Mouse (Mus musculus) midbrain, embryonic 11.5 days (tissue): Measurements from ENCODE around the gene Mroh9. TPM values are rescaled to one million over a fixed set of nuclear protein-coding genes. Genes with fewer than 3 reads are reported as not detected.
A peak's percentile ranks its signal among the peaks of the same experiment; 100 is the strongest.

ENCODE experiments used
- ATAC-seq: fragments of 200-750 bp; cut with Nextera tagmentation; 2 replicates; pipeline ENCODE4 v1.8.0; 2017; ENCODE audit warnings: moderate TSS enrichment, moderate library complexity; ENCODE audit not compliant: low FRiP score
- DNase-seq: peaks from one replicate; pipeline ENCODE4 v3.0.0; 2015; ENCODE audit warnings: low spot score; ENCODE audit errors: missing footprints
- H3K27ac ChIP-seq: fragments of 300-500 bp; sonication (generic); 2 replicates; pipeline ENCODE4 v1.5.1; 2014; ENCODE audit warnings: low read depth, low read length
- H3K27me3 ChIP-seq: fragments of 300-500 bp; sonication (generic); 2 replicates; pipeline ENCODE4 v1.6.1; 2014; ENCODE audit warnings: mild to moderate bottlenecking, low read length, moderate library complexity, mixed read lengths; ENCODE audit not compliant: control insufficient read depth, insufficient read depth
- H3K36me3 ChIP-seq: fragments of 300-500 bp; sonication (generic); 2 replicates; pipeline ENCODE4 v1.6.1; 2014; ENCODE audit warnings: mild to moderate bottlenecking, low read length, moderate library complexity, mixed read lengths; ENCODE audit not compliant: control insufficient read depth, insufficient read depth
- H3K4me1 ChIP-seq: fragments of 300-500 bp; sonication (generic); 2 replicates; pipeline ENCODE4 v1.6.1; 2014; ENCODE audit warnings: low read length; ENCODE audit not compliant: control insufficient read depth, insufficient read depth
- H3K4me2 ChIP-seq: fragments of 300-500 bp; sonication (generic); 2 replicates; pipeline ENCODE4 v1.6.1; 2014; ENCODE audit warnings: mild to moderate bottlenecking, moderate library complexity
- H3K4me3 ChIP-seq: fragments of 300-500 bp; sonication (generic); 2 replicates; pipeline ENCODE4 v1.5.1; 2014; ENCODE audit warnings: low read depth, low read length
- H3K9ac ChIP-seq: fragments of 300-500 bp; sonication (generic); 2 replicates; pipeline ENCODE4 v1.6.1; 2014; ENCODE audit warnings: low read length
- H3K9me3 ChIP-seq: fragments of 300-500 bp; sonication (generic); 2 replicates; pipeline ENCODE4 v1.6.1; 2016; ENCODE audit warnings: low read length; ENCODE audit not compliant: control insufficient read depth
- WGBS: fragments of 180-500 bp; shearing (Covaris S2); extraction: QIAGEN DNeasy Blood & Tissue Kit; methylation state at CpG from one replicate; pipeline ENCODE4 v1.1.7; 2014; 5-methylcytosine and 5-hydroxymethylcytosine counted together
- polyA plus RNA-seq: library from polyadenylated mRNA; unstranded; fragments of >200 nt; fragmentation: Nextera tagmentation; extraction: Ambion mirVana; gene quantifications from 2 replicates; pipeline ENCODE4 v1.2.1, GENCODE M21; 2014

Mroh9 gene
- polyA plus RNA-seq, 1 experiment from 2014 or later: not detected

DNA sequence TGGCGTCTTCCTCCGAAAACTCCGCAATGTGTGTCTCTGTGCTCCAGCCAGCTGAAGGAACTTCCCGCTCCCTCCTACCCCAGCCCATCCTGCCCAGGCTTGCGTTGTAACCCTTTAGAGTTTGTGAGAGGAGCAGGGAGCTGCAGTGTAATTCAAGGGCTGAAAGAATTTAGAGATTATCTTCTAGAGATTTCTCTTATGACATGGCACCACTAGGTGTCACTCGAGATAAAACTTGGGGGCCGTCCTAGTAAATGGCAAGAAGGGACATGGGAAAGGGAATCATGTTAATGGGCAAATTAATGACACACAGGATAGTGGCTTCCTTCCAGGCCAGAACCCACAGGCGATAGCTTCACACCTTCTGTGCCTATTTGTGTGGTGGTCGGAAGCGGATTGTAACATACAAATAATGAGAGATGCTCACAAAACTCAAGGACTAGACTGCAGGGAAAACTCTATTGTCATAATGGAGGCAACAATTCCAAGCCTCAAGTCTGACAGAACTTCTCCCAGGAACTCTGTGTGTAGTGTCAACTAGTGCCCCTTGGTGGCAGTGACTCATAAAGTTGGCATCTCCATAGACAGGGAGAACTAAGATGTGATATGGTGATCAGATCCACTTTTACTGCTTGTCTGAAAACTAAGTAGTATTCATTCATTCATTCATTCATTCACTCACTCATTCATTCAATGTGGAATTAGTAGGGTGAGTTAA is 6.1 kb upstream of the Mroh9 start:
- Histone ChIP-seq H3K4me1 (no peaks in the 10 kb centered on the region), H3K4me3 (no peak overlapping the region), H3K36me3 (no peaks in the 10 kb centered on the region), H3K27ac (no peak overlapping the region), H3K27me3 (no peaks in the 10 kb centered on the region), H3K9ac (no peak overlapping the region), H3K9me3 (no peaks in the 10 kb centered on the region), H3K4me2 (no peak overlapping the region)
- 55% methylated on average over 10 of the region's 10 CpGs for WGBS
- DNase-seq: peak; percentile 85
- peak; percentile 42; the same call in 1 of the 2 replicates for ATAC-seq

DNA sequence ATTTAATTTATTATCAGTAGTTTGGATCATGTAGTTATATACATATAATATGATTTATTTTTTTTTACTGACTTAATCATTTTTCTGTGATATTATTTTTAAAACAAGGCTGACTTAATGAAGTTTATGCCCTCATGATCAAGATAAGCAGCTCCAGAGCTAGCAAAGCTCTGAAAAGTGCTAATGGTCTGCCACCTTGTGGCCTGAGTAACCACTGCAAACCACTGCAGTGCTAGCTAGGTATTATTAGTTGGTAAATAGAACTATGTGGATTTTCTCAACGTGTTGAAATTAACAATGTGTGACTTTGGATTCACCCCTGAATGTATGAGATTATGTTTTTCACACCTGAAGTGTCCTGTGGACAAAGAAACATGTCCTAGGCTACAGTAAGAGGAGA is 15.0 kb downstream of the Mroh9 start:
- ATAC-seq (peak; percentile 83), DNase-seq (no peak)
- H3K4me3 ChIP-seq: no peak overlapping the region
- H3K9me3 ChIP-seq: no peaks in the 10 kb centered on the region
- H3K9ac ChIP-seq: no peak overlapping the region
- H3K4me2 ChIP-seq: no peak overlapping the region
- H3K27me3 ChIP-seq: no peaks in the 10 kb centered on the region
- no peak overlapping the region for H3K27ac ChIP-seq
- no peaks in the 10 kb centered on the region for H3K4me1 ChIP-seq
- no peaks in the 10 kb centered on the region for H3K36me3 ChIP-seq
- WGBS: 5% methylated on average over 1 of the region's 1 CpGs

DNA sequence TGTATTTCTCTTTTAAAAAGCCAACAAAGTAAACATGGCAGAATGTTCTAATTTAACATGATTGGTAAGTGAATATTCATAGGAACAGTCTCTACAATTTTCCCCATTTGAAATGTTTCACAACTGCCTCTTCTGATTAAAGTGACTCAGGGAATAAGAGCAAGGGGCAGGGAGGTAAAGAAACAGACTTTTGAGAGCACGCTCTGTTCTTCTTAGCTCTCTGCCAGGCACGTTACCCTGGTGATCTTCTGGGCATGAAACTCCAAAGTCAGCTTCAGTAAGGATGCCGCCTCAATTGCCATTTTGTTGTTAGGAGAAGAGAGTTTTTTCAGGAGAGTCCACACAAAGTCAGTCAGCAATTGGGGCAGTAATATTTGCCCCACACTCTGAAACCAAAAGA is 25.1 kb downstream of the Mroh9 start:
- Histone ChIP-seq H3K4me3 (no peak overlapping the region), H3K9me3 (no peaks in the 10 kb centered on the region), H3K27me3 (no peaks in the 10 kb centered on the region), H3K9ac (no peak overlapping the region), H3K4me2 (no peak overlapping the region), H3K4me1 (no peaks in the 10 kb centered on the region), H3K27ac (no peak overlapping the region), H3K36me3 (no peaks in the 10 kb centered on the region)
- ATAC-seq (no peak), DNase-seq (no peak)
- 80% methylated on average over 3 of the region's 3 CpGs for WGBS

GRCm38 (mm10) chr1:163057363-163057762 is 28.1 kb downstream of the Mroh9 start:
- WGBS: 39% methylated on average over 2 of the region's 2 CpGs
- Histone ChIP-seq H3K4me1 (no peaks in the 10 kb centered on the region), H3K27me3 (no peaks in the 10 kb centered on the region), H3K9me3 (no peaks in the 10 kb centered on the region), H3K4me3 (no peak overlapping the region), H3K4me2 (no peak overlapping the region), H3K36me3 (no peaks in the 10 kb centered on the region), H3K9ac (no peak overlapping the region), H3K27ac (no peak overlapping the region)
- no peak for ATAC-seq
- DNase-seq: no peak

GRCm38 (mm10) chr1:163055629-163056028 is 29.8 kb downstream of the Mroh9 start:
- no peak overlapping the region for H3K27ac ChIP-seq
- H3K9ac ChIP-seq: no peak overlapping the region
- DNase-seq: no peak
- H3K36me3 ChIP-seq: no peaks in the 10 kb centered on the region
- ATAC-seq: no peak
- H3K9me3 ChIP-seq: no peaks in the 10 kb centered on the region
- H3K27me3 ChIP-seq: no peaks in the 10 kb centered on the region
- no peaks in the 10 kb centered on the region for H3K4me1 ChIP-seq
- H3K4me2 ChIP-seq: no peak overlapping the region
- H3K4me3 ChIP-seq: no peak overlapping the region

DNA sequence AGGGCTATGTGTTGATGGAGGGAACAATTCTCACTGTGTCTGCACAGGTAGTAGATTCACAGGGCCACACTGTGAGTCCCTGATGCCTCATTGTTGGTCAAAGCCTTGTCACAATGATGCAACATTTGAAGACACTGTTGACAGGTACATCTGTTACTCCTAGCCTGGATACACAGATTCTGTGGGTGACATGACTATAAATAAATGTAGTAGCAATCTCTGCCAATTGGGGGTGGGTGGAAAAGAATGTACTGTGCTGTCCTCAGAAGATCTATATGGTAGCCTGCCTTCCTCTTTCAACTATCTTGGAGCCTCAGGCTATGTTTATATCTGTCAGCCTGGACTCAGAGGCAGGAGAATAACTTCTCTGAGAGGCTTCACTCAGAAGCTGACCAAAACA is 62.4 kb downstream of the Mroh9 start:
- Histone ChIP-seq H3K27me3 (no peaks in the 10 kb centered on the region), H3K9me3 (no peaks in the 10 kb centered on the region), H3K36me3 (no peaks in the 10 kb centered on the region), H3K4me1 (no peaks in the 10 kb centered on the region), H3K27ac (no peak overlapping the region), H3K4me3 (no peak overlapping the region), H3K4me2 (no peak overlapping the region), H3K9ac (no peak overlapping the region)
- ATAC-seq: no peak
- no peak for DNase-seq

GRCm38 (mm10) chr1:163009220-163009619 is 76.2 kb downstream of the Mroh9 start:
- no peak overlapping the region for H3K9ac ChIP-seq
- H3K9me3 ChIP-seq: no peaks in the 10 kb centered on the region
- no peak overlapping the region for H3K4me2 ChIP-seq
- 70% methylated on average over 3 of the region's 3 CpGs for WGBS
- no peak overlapping the region for H3K27ac ChIP-seq
- no peaks in the 10 kb centered on the region for H3K27me3 ChIP-seq
- DNase-seq: no peak
- no peaks in the 10 kb centered on the region for H3K36me3 ChIP-seq
- ATAC-seq: no peak
- H3K4me3 ChIP-seq: no peak overlapping the region
- no peaks in the 10 kb centered on the region for H3K4me1 ChIP-seq

DNA sequence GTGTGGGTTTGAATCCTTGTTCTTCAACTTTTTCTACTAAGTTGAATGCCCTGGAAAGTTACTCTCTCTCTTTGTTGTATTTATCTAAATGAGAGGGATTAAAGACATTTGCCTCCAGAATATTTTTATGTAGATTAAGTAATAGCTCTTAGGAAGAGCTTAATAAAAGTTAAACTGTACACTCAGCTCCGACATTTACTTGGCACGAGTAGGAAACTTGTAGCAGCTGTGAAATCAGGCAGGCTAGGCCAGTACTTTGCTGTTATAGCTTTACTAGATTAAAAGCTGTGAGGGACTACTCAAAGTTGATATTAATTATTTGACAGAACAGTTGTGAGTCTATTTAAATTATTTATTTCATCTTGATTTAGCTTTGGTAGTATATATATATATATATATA is 82.0 kb downstream of the Mroh9 start:
- Histone ChIP-seq H3K9me3 (no peaks in the 10 kb centered on the region), H3K36me3 (no peaks in the 10 kb centered on the region), H3K4me2 (no peak overlapping the region), H3K4me3 (no peak overlapping the region), H3K4me1 (no peaks in the 10 kb centered on the region), H3K27me3 (no peaks in the 10 kb centered on the region), H3K27ac (no peak overlapping the region), H3K9ac (no peak overlapping the region)
- WGBS: 93% methylated on average over 2 of the region's 2 CpGs
- DNase-seq (no peak), ATAC-seq (no peak)

DNA sequence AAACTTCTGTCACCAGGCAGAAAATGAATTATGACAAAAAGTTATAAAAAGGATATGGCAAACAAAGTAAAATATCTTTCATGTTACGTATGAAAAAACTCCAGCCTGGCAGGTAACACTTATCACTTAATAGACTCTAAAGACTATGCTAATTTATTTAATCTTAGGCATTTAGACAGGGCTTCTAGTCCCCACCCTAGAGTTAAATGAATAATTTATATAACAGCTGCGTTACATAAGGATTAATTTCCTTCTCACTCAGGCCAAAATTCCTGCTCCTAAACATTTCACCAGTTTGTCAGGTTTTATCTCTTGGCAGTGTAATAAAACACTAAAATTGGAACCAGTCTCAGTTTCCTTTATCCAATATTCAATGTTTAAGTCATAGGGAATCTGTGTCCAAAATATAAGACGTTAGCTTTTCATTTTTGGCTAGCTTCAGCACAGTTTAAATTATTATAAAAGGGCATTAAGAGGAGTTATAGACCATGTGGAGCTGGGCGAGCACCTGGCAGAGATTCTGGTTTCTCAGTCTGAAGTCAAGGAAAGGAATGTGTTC is 84.1 kb downstream of the Mroh9 start:
- no peak overlapping the region for H3K4me3 ChIP-seq
- ATAC-seq (no peak), DNase-seq (no peak)
- H3K4me1 ChIP-seq: no peaks in the 10 kb centered on the region
- H3K27ac ChIP-seq: no peak overlapping the region
- H3K9ac ChIP-seq: no peak overlapping the region
- no peaks in the 10 kb centered on the region for H3K36me3 ChIP-seq
- no peaks in the 10 kb centered on the region for H3K9me3 ChIP-seq
- H3K4me2 ChIP-seq: no peak overlapping the region
- H3K27me3 ChIP-seq: no peaks in the 10 kb centered on the region
- 82% methylated on average over 4 of the region's 4 CpGs for WGBS
